Mouse (Mus musculus) megakaryocyte, embryonic 14.5 days (primary cell): ENCODE data around the gene Cntnap2.

Experiments
- FLI1 ChIP-seq: IDR thresholded peaks from 2 replicates; pipeline ENCODE4 v1.6.1; 2012; ENCODE audit warnings: low read length, inconsistent platforms, mixed read lengths
- GATA1 ChIP-seq: IDR thresholded peaks from 3 replicates; pipeline ENCODE4 v1.6.1; 2012; ENCODE audit warnings: mixed read lengths, low read length, inconsistent platforms, borderline replicate concordance

DNA sequence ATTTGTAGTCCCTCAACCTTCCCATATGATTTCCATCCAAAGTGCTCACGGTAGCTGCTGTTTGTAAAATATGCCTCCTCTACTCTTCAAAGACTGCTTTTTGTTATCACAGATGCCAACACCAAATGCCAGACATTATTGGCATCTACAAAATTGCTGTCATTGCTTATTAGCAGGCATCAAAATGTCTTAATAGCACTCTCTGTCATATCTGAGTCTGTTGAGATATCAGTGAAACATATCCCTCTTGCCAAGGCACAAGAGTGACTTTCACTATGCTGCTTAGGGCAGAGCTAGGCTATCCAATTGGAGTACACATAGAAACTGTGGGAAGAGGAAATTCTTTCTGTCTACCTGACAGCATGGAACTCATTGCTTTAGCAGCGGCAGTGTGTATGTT is 1301.9 kb downstream of the Cntnap2 start:
- TF ChIP-seq GATA1 (no peak), FLI1 (no peak)
